Mouse (Mus musculus): ENCODE measurements at regions not wholly inside any gene's neighbourhood (a gene's known extent, or its start where the extent isn't known, plus 50 kb on each side); places are given as distances from the start of the nearest gene placed in this dataset.
A peak's percentile ranks its signal among the peaks of the same experiment; 100 is the strongest.

DNA sequence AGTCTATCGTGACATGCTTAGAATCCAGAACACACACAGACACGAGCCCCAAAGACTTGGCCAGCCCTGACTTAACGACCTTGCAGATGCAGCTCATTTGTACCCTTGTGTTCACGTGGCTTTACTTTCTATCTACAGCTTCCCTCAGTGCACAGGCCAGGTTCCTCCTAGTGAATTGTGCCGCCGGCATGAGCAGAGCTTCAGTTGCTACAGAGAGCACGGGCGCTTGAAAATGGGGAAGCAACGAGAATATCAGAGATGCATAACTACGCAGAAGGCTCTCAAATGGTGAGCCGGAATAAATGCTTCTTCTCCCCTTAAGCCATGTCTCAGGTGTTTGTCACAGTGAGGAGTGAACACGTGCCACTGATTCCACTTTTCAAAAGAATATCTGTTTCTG lies 110.7 kb upstream of the Fshr start:
- no peak for DNase-seq (ENCODE audit: extremely low spot score in 1 of 2, low spot score in 1 of 2)

DNA sequence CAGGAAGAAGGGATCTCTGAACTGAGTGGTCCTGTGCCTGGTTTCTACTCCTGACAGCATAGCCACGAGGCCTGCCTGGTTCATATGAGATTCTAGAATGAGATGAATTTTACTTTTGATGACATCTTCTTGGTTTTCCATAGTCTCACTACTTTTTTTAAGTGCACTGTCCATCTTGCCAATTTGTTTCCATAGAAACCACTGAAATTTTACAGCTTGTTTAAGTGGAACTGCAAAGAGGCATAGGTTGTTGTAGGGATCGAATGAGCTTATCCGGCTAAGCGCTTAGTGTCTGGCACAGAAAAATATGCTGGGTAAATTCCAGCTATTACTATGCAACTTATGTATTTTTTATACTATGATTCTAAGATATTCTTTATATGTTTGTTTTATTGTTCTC lies 100.8 kb upstream of the Fshr start:
- peak in 1 of 2 experiments; percentile 37 for DNase-seq (ENCODE audit: extremely low spot score in 1 of 2, low spot score in 1 of 2)

DNA sequence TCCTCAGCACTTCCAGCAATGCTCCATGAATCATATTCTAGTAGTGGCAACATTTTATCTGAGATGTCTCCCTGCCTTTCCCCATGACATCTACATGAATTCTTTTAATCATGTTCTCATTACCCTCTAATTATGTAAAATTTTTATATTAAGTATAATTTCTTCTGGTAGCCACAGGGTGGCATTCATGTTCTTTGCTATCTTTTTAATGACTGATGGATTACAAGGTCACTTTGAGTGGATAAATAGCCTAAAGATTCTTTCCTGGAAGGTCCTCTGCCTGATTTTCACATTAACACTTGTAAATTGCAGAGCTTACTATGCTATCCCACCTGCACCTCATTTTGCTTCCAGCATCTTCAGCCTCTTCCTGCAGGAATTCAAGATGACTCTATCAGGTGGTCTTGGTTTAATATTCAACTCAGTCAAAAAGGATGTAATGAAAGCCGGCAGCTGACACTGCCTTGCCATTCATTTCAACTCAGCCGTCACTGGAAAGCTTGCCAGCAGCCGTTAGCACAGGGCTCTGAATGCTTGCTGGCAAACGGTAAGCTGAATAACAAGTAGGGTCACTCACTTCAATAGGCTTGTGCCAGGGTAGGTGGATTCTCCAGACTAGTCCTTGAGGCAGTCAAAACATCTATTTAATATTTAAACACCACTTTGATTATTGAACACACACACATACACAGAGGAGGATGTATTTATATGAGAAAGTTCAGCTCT lies 97.0 kb upstream of the Fshr start:
- DNase-seq (ENCODE audit: extremely low spot score in 1 of 2, low spot score in 1 of 2): peak in 1 of 2 experiments; percentile 20

DNA sequence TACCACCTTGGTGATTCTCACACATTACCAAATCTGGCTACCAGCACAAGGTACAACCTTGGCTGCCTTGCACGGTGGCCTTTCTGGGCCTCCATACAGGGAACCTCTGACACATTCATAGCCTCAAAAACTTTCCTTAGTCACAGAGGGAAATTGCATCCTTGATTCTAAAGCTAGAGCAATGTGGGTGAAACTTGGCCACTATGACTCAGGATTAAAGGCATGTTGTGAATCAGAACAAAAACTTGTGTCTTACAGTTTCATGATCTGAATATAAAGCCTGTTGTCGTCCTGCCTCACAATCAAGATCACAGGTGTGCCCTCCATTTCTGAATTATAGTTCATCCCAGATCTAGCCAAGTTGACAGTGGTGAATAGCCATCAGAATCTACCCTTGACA lies 80.8 kb upstream of the Fshr start:
- DNase-seq (ENCODE audit: extremely low spot score in 1 of 2, low spot score in 1 of 2): peak in 1 of 2 experiments; percentile 25

DNA sequence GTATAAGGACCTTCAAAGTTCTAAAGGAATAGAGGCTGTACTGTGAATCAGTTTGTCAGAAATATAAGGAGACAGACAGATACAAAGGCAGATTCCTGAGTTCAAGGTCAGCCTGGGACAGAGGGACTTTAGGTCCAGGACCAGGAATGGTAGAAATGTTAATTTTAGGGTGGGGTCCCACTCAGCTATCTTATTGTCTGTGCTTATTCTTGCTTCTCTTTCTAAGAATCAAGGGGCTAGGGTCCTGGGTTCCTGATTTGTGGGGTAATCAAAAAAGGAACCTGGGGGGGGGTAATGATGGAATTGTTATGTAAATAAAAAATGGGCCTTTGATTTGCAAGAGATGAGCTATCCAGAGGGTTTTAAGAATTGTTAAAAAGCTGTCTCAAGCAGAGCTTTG lies 71.7 kb upstream of the Fshr start:
- DNase-seq (ENCODE audit: extremely low spot score in 1 of 2, low spot score in 1 of 2): no peak

DNA sequence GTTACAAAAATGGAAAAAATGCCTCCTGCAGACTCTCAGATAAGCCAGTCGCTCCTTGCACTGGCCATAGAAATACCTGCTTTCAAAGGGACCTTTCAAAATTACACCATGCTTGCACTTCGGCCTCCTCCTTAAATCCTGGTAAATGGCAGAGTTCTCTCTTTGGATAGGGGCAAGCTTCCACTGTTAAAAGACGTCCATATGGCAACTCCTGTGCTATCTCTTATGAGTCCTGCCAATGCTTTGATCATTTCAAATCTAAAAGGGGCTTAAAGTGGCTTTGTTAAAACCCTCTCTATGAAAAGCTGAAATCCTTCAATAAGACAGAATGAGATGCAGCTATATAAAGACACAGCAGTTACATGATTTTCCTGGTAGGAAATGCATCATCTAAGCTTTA lies 55.2 kb upstream of the Fshr start:
- no peak for DNase-seq (ENCODE audit: extremely low spot score in 1 of 2, low spot score in 1 of 2)

DNA sequence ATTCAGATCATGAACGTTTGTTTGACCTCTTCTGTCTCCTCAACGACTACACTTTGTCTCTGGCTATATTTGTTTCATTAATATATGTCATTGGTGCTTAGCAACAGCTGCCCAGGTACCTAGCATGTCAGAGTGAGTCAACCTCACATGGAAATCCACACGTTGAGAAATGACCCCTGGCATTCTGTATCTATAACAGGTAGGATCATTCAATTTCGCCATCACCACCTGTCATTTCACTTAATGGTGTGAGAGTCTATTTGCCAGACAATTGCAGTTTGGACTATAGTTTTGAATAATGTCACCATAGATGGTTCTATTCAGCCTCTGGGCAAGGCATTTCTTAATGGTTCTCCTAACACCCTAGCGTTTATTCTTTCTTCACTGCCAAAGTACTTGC lies 50.3 kb upstream of the Fshr start:
- no peak for DNase-seq (ENCODE audit: extremely low spot score in 1 of 2, low spot score in 1 of 2)

Data from frontal cortex, adult 2 months (tissue).